Mouse (Mus musculus) WW6 (cell line): ENCODE data around the gene Ino80d.

Experiments
- DNase-seq: peaks from one replicate; pipeline ENCODE4 v3.0.0-alpha.2; 2013; ENCODE audit warnings: low read depth, low spot score

Ino80d gene

GRCm38 (mm10) chr1:62914495-62914894, 200.0 kb downstream of the Ino80d start:
- no peak for DNase-seq

DNA sequence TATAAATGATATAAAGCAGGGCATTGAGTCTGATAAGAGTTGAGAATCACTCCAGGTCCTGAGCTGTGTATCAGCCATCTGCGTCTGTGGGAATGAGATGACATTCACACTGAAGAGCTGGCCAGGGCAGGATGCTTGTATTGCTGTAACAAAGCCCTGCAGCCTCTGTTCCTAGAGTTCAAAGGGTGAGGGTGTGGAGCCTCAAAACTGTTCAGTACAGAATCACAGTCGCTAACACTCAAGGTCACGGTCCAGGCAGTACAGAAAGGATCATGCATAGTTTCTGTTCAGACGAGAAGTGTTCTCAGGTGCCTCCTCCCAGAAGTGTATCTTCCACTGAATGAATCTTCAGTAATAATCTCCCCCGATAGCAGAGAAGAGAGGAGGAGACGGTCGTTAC, 203.0 kb downstream of the Ino80d start:
- no peak for DNase-seq

DNA sequence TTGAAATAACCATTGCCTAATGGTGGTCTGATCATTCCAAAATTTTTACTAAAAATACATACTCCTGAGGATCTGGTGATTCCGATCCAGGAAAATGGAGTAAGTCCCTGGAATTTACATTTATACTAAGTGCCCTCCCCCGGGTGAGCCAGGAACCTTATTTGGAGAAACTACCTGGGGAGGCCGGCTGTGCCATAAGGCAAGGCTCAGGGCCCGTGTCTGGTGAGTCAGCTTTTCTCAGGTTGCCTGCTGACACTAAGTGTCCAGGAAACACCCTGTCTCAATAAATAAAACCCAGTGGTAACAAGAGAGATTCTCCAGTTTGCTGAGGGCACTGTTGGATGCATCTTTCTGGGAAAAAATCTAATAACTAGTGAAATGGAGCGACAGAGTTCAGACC, 205.3 kb downstream of the Ino80d start:
- DNase-seq: no peak

- DNase-seq: no peak
Observed at GRCm38 (mm10) chr1:62908508-62908907, 206.0 kb downstream of the Ino80d start.
